Mouse (Mus musculus): ENCODE measurements around the gene Mterf4.

The Mterf4 gene

GRCm38 (mm10) chr1:93257560-93257959 is 48.2 kb downstream of the Mterf4 start:
- no peak for DNase-seq

GRCm38 (mm10) chr1:93255761-93256160 is 50.0 kb downstream of the Mterf4 start:
- no peak for DNase-seq

GRCm38 (mm10) chr1:93252586-93252985 is 53.1 kb downstream of the Mterf4 start:
- no peak for DNase-seq

Data from layer of hippocampus, adult 9-11 months (tissue).